Mouse (Mus musculus) CD4-positive helper T cell, adult 2 months (primary cell): Measurements from ENCODE around the gene Nat9.

ENCODE experiments used
- DNase-seq: peaks from one replicate; pipeline ENCODE4 v3.0.0-alpha.2; 2012; ENCODE audit warnings: low read depth, missing footprints, low spot score

The Nat9 gene

DNA sequence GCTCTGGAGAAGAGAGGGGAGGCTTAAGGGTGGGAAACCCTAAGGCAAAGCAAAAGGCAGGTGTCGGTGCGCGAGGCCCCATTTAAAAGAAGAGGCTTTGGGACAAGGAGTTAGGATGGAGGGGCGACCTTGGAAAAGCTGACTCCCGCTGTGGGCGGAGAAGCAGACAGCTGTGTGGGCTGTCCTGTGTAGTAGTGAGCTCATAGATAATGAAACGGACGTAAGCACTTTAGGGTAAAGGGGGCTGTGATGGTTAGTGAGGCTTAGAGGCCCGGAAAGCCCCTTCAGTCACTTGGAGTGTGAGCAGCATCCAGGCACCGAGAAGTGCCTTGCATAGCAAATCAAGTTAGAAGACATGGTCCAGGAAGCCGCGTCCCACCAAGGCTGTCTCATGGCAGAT is at the start of gene Nat9:
TSS of gene Nat9 (minus strand) at position 167 of the 400 bp plus-strand sequence.
- peak; percentile 76 for DNase-seq

DNA sequence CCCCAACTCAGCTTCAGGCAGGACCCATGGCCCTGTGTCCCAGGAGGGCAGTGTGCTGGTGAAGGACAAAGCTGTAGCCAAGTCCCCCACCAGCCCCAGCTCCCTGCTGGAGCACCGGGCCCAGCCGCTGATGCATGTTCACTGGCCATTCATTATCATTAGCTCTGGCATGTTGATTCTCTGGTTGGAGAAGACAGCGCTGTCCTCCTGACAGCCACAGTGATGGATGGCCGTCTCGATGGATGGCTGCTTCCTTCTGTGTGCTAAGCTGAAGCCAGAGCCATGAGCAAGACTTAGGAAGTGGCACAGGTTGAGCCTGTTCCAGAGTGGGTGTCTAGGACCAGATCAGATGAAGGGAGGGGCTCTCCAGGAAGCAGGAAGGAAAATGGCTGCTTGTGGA is 48.9 kb upstream of the Nat9 start:
- DNase-seq = no peak

DNA sequence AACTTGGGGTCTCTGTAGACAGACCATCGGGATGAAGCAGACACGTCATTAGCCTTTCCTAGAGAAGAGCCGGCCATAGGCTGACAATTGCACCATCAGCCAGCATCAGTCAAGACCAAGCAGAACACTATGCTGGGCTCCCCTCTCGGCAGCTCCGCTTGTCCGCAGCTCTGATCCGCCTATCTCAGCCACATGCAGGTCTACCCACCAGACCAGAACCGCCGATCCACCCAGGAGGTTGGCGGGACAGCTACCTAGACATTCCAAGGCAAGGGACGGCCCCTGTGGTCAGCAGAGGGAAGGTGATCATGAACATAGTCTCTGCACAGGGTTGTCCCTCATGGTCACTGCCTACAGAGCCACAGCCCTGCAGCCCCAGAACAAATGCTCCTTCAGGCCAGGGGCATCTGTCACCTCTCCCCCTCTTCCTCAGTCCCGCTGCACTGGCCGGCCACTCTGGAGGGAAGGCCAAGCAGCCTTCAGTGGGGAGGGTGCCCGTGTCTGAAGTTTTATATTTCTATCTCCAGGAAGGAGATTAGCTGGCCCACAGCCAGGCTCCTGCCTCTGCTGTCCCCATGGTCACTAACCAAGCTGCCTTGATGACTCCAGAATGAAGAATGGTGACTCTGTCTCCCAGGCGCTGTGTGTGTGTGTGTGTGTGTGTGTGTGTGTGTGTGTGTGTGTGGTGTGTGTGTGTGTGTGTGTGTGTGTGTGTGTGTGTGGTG is 46.8 kb upstream of the Nat9 start:
- DNase-seq = no peak

DNA sequence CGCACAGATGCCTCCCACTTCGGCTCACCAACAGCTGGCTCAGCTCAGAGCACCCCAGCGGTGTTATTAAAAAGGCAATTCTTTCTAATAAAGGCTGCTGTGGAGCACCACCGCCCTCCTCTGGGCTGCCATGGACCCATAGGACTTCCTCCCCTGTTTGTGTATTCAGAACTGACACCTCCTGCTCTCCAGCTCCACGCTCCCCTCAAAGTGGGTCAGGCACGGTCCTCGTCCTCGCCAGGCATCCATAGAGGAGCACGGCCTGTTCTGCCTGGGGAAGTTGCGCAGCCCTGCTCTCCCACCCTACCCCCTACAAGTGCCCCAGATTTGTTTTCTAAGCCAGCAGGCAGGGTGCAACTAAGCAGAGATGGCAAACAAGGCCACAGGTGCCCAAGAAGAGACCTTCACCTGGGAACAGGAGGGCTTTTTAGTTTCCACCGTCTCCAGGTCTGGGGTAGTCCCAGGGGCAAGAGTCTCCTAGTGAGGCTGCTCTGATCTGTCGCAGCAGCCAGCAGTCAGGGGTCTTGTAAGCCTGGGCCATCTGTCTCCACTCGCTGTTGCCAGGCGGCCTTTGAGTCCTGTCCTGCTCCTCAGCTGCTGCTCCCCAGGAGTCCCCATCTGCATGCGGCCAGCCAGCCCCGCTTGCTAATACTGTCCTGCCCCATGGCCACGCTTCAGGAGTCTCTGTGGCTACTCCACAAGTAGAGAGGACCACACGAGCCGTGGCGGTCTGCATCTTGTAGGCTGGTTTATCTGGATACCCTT is 46.0 kb upstream of the Nat9 start:
- no peak for DNase-seq

DNA sequence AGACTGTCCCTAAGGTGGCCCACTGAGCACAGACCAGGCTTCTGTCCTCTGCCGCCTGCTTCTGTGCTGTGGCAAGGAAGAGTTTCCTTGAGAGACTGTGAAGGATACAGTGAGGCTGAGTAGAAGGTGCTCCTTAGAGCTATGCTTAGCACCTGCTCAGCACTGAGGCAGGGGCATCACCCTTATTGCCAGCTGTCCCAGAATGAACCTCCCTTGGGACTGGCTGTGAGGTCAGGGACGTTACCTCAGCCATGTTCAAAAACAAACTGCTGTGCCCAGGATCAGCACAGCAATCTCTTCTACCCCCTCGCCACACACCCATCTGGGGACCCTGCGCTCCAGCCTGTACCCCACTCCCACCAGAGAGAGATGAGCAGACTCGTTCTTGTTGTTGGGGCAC is 45.2 kb upstream of the Nat9 start:
- DNase-seq = no peak

DNA sequence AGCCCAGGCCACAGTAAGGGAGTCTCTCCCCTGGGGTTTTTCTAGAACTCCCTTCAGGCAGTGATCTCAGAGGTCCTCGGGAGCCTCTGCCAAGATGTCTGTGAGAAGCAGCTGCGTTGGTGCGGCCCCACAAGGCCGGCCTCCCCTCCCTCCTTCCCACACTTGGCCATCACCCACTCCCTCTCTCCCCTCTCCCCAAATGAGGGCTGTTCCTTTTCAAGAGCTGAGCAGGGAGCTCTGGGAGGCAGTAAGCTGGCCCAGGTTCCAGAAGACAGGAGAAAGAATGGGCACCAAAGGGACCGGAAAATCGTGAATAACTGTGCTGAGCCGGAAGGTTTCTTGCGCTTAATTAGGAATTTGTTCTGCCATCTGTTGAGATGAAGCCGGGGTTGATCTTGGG is 44.3 kb upstream of the Nat9 start:
- no peak for DNase-seq

DNA sequence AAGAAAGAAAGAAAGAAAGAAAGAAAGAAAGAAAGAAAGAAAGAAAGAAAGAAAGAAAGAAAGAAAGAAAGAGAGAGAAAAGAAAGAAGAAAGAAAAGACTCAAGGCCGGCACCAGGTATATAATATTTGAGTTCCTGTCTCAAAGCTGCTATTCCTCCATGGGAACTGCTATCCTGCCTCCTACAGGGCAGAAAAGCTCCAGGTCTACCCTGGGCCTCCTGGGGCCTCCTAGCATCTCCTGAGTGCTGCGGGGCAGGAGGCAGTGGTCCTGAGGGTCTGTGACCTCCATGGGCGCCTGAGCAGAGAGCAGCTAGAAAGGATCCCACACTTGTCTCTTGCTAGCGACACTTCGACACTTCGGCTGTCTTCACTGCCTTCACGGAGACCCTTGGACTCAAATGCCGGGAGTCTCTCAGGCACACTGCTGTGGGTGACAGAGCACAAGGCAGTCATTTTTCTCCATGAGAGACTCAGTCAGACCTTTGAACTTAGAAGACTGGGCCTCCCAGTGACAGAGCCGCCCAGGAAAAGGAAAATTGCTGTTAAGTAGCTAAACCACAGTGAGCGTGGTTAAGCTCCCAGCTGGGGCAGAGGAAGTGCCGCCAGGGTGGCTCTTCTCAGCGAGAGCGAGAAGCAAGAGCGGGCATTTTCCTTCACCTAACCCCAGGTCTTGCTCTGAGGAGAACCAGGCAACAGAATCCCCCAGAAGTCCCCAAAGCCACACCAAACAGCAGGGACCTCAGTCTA is 43.7 kb upstream of the Nat9 start:
- peak; percentile 86 for DNase-seq

DNA sequence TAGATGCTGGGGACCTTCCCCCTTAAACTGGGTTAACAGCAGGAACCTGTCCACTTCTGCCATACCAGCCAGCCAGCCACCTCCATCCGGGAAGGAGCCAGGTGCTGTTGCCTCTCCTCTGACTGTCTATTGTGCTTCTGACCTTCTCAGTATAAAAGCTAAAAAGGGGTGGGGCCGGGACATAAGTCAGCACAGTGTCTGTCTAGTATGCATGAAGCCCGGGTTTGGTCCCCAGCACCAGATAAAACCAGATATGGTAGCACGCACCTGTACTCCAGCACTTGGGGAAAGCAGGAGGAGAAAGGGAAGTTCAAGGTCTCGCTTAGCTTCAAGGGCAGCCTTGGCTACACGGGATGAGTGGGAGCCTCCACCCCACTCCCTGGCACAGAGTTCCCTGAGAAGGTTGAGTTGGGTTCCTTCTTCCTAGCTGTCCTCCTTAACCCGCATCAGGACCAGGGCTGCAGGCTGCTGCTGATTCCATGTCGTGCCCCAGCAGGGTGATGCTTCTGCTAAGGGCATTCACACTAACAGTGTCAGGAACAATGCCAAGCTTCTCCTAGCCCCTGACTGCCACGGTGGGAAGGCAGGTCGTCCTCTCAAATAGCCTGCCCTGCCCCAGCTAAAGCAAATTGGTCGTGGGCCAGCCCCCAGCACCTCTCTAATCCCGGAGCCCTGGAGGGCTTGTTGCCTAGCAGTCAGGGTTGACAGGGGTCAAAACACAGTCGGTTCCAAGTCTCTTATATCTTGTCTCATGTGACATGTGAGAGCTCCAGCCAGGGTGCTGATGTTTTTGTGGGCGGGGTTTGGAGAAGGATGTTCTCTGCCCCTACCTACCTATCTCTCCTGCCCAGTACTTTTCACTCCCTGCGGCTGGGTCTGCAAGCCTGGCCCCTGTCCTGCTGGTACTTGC is 41.6 kb upstream of the Nat9 start:
- DNase-seq = no peak

DNA sequence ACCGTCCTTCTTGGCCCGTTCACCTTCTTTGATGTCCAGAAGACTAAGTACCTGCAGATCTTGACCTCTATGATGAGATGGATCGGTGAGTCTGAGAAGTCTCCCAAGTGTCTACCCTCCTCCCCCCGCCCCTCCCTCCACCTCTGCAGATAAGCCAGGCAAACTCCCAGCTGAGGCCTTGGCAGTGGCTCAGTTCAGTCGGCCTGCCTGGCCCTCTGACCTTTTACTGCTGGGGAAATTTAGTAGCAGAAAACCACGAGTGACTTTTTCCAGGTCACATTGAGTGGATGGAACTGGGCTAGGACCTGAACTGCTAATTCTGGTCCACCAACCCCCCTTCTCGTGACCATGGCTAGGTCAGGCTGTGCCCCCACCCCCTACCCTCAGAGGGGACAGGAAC is 40.8 kb upstream of the Nat9 start:
- DNase-seq = no peak

DNA sequence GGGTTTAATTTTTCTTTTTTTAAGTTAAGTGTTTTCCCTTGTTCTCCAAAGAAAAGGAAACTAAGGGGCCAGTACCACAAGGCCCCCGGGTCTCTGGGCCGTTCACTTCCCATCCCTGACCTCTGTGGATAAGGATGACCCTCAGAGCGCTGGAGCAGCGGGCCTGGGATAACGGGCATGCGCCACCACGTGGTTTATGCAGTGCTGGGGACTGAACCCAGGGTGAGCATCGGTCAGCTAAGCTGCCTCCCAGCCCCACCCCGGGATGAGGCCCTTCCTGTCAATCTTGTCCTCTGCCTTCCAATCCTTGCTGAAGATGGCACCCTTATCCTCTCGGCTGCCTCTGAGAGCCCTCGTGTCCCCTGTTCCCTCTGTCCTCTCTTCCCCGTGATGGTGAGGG is 40.0 kb upstream of the Nat9 start:
- DNase-seq = no peak

DNA sequence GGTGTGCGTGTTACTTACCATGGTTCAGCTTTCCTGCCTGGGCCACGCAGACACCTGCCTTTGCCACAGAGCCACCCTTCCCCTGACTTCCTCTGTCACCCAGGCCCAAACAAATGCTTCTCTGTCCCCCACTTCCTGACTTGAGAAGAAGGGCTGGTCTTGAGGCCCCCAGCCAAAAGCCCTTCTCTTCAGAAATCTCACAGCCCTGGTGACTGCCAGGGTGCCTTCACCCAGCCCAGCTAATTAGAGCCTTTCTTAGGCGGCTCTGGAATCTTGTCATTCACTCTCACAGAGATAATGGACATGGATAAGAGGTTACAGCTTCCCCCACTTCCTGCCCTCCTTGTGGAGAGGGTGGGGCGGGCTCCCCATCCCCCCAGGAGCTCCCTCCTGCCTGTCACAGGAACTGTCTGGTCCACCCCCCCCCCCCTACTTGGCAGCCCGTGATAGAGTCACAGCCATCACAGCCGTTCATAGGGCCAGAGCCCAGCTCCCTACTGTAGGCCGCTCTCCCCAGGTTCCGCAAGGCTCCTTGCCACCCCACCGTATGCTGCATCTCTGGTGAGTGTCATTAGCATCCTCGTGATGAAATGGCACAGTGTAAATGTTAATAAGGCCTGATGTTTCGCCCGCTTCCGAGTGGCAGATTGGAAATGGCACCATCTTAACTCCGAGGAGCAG is 39.3 kb upstream of the Nat9 start:
- DNase-seq = peak; percentile 67

DNA sequence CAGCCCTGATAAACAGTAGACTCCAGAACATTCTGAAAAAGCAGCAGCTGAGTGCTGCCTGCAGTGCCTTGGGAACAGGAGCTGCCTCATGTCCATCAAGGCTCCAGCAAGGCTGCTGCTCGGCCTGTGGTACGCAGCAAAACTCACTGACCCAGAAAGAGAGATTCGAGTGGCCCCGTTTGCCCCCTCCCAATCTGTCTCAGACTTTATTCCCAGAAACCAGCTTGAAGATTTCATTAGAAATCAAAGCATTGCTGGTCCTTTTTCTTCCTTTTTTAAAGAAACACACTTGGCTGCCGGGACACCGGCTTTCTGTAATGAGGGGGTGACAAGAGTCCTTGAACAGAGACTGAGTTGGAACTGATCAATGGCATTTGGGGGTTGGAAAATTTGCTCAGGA is 37.6 kb upstream of the Nat9 start:
- DNase-seq = no peak

DNA sequence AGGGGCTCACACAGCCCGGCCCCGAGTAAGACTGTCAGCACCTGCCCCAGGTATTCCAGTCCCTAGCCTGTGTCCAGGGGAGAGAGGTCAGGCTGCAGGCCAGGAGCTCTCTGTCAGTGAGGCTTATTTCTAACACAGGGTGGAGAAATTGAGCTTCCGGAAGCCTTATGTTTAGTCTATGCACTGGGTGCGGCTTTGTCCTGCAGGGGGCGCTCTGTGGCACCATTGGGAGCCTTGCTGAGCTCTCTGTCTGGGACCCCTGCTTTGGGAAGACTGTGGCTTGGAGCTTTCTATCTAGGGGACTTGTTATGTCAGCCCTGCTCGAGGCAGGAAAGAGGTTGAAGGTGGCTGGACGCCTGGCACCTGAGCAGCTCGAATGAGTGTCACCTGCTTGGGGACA is 37.2 kb upstream of the Nat9 start:
- peak; percentile 67 for DNase-seq

DNA sequence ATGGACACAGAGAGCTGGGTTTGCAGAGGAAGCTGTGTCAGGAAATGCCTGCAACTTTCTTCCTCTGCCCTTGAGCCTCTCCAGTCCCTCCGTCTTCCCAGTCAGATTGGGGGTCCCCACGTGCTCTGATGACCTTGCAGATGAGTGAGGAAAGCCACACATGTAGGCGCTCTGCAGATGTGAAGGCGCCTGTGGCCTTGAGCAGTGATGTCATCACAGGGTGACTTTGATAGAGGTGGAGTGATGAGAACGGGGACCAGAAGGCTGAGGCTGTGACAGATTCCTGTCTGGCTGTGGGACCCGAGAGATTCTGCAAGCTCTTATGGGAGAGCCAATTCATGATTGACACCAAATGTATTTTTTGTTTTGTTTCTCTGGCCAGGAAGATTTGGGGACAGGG is 36.2 kb upstream of the Nat9 start:
- no peak for DNase-seq

DNA sequence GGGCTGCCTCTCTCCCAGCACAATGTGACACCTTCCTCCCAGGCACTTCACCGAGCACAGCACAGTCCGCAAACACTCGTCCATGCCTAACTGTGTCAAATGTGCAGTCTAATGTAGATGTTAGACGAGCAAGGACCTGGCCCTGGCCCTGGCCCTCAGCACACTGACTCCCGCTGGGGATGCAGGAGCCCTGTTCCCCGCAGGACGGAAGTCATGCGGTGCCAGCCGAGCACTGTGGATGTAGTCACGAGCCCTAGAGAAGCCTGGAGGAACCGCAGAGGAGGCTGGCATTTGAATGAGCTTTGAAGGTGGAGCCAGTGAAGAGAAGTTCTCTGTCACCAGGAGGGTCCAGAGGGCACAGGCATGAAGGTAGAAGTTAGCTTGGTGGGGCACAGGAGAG is 35.8 kb upstream of the Nat9 start:
- DNase-seq = no peak

DNA sequence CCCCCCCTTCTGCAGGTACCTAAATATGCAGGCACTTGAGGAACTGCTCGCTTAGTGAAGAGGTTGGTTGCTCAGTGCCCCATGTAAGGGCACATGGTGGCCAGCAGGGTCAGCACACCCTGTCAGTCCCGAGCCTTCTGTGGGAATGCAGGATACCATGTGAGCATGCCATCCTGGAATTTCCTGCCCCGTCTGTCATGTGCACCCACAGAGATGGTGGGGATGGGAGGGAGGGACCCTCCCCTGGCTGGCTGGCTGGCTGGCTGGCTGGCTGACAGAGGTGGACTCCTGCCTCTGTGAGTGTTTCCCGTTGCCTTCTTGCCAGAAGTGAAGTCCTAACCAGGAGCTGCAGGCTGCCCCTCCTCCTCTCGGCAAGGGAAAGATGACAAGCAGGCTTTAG is 34.9 kb upstream of the Nat9 start:
- DNase-seq = no peak

DNA sequence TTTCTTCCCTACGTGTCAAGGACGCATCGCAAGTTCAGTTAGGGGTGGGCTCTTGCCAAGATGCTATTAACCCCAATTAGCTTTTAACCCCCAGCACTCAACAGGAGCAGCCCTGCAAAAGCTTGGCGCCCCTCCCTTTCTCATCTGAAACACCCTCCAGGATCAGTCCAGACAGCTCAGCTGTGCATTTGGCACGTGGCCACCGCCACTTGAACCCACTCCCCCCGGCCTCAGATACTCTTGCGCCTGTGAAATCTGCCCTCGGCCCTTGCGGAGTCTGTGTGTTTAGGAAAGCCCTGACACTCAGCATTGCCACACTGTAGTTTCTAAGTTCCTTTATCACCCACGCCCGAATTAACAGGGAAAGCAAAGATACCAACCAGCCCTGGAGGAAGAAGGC is 34.4 kb upstream of the Nat9 start:
- no peak for DNase-seq

DNA sequence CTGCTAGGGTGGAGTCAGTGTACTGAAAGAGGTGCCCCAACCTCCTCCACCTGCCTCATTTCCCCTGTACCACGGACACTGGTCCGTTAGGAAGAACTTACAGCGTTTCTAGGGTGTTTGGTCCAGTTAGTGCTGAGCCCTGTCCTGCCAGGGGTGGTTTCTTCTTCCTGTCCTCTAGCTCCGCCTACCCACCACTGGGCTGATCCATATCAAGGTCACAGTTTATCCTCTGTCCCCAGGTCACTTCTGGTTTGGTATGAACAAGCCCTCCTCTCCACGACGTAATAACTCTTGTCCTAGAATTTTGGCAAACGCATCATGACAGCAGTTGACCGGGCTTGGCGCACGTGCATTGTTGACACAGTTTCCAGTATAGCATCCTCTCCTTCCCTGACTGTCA is 32.0 kb upstream of the Nat9 start:
- DNase-seq = no peak

DNA sequence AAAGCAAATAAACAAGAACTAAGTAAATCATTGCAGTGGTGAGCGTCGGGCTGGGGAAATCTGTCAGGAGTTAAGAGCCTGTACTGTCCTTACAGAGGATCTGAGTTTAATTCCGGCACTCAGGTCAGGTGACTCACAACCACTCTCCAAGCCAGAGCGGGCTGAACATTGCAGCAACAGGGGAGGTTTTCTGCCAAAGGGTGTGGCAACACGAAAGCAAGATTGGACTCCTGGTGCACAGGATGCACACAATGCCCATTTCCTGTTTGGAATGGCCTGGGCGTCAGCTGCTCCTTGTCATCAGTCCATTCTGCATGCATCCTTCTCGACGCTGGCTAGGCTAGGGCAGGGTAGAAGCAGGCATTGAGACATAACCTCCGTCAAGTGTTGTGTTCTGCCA is 31.6 kb upstream of the Nat9 start:
- DNase-seq = no peak

DNA sequence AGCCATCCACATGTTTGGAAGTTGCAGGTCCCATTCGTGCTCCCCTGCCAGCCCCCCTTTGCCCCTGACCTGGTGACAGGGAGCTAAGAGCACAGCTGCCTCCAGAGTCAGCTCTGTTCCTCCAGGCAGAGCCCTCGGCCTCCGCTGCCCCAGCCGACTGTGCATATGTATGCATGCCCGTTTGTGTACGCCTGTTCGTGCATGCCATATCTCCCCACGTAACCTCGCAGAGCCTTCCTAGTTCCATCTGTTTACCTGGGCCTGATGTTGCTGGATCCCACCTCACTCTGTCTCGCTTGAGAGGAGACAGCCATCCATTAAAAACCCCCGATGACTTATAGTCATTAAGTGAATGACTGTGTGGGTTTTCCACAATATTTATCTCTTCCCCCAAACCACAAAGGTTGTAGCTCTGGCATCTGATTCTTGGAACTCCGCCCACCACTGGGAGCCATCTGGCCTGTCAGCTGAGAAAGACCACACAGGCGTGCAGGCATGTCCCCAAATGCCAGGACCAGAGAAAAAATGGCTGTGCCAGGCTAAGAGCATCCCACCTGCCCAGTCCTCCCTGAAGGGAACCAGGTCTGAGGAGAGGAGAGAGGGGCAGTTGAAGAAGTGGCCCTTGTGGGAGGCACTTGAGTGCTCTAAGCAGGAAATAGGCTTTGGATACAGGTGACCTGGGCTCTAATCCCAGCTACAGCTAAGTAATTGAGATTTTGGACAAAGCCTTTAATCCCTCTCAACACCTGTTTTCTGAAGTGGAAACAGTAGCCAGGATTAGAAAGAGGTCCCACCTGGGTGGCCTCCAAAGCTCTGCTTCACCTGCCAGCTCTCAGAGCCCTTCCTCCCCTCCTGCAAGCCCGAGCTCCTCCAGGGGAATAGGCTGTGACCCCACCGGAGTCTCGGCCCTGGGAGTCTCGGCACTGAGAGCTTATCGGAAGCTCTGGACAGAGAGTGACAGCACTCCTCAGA is 30.1 kb upstream of the Nat9 start:
- no peak for DNase-seq
